8 mouse cellular contexts compared by ENCODE assay signal in the genomic region with DNA sequence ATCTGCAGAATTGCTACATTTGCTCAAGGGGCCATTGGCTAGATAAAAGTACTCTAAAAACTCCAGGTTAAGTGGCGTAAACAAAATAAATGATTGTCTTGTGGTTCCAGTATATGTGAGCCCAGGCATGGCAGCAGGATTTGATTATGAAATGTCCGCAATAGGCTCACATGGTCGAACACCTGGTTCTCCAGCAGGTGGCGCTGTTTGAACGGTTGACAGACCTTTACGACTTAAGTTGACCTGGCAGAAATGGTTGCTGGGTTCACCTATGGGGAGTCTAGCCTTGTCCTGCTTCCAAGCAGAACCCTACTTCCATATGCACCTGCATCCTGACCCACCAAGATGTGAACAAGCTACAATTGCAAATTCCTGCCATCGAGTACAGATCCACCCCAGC. TPM values are rescaled to one million over a fixed set of nuclear protein-coding genes. Genes with fewer than 3 reads are reported as not detected.
A peak's percentile ranks its signal among the peaks of the same experiment; 100 is the strongest.
DNase-seq lines count a peak whose midpoint lies in the region; ATAC-seq and TF ChIP-seq lines count a peak whose summit lies in the region.

No protein-coding gene starts in this region.

- no peak overlapping the region for H3K4me3 ChIP-seq in midbrain, postnatal 0 days (ENCODE audit: low read depth, low read length)
- no peak overlapping the region for H3K4me3 ChIP-seq in midbrain, embryonic 11.5 days (ENCODE audit: low read depth, low read length)

- no peaks in the 10 kb centered on the region for H3K9me3 ChIP-seq in midbrain, postnatal 0 days (ENCODE audit: low read length)
- H3K9me3 ChIP-seq in midbrain, embryonic 11.5 days (ENCODE audit: control insufficient read depth, low read length) = no peaks in the 10 kb centered on the region

- H3K27me3 ChIP-seq in midbrain, postnatal 0 days (ENCODE audit: insufficient read depth, low read length) = peaks cover 10% of the 10 kb centered on the region; the same call in 1 of the 2 replicates
- peaks cover 2% of the 10 kb centered on the region; the same call in 1 of the 2 replicates for H3K27me3 ChIP-seq in midbrain, embryonic 11.5 days (ENCODE audit: control insufficient read depth, insufficient read depth, low read length)

- DNase-seq in cerebellum, postnatal 14 days = peak; percentile 56 to 77
- DNase-seq in cerebellum, adult 11 months = no peak
- peak; percentile 37 for DNase-seq in midbrain, postnatal 0 days (ENCODE audit: low spot score)
- no peak for DNase-seq in midbrain, embryonic 11.5 days (ENCODE audit: low spot score, missing footprints)
- DNase-seq in brain, adult 2 months (ENCODE audit: low read depth, low spot score) = peak; percentile 53
- peak; percentile 55 for DNase-seq in kidney, postnatal 10 days
- DNase-seq in retina, embryonic 14.5 days (ENCODE audit: low spot score) = peak; percentile 74

- no peak overlapping the region for H3K4me2 ChIP-seq in midbrain, postnatal 0 days (ENCODE audit: low read depth, low read length, poor library complexity, severe bottlenecking)
- H3K4me2 ChIP-seq in midbrain, embryonic 11.5 days = no peak overlapping the region

- ATAC-seq in midbrain, postnatal 0 days (ENCODE audit: low FRiP score) = no peak
- ATAC-seq in midbrain, embryonic 11.5 days (ENCODE audit: low FRiP score) = no peak
- ATAC-seq in monocyte, adult 5-6 weeks (replicated peaks; ENCODE audit: insufficient number of reproducible peaks, low FRiP score, low TSS enrichment, poor library complexity, severe bottlenecking) = no peak

- H3K4me1 ChIP-seq in midbrain, postnatal 0 days (ENCODE audit: insufficient read depth, low read length) = no peaks in the 10 kb centered on the region
- no peaks in the 10 kb centered on the region for H3K4me1 ChIP-seq in midbrain, embryonic 11.5 days (ENCODE audit: control insufficient read depth, insufficient read depth, low read length)

- H3K27ac ChIP-seq in midbrain, postnatal 0 days (ENCODE audit: low read depth, low read length) = no peak overlapping the region
- no peak overlapping the region for H3K27ac ChIP-seq in midbrain, embryonic 11.5 days (ENCODE audit: low read depth, low read length)

- no peaks in the 10 kb centered on the region for H3K36me3 ChIP-seq in midbrain, postnatal 0 days (ENCODE audit: insufficient read depth, low read length)
- no peaks in the 10 kb centered on the region for H3K36me3 ChIP-seq in midbrain, embryonic 11.5 days (ENCODE audit: control insufficient read depth, insufficient read depth, low read length)

- 60% methylated on average over 7 of the region's 7 CpGs for WGBS in midbrain, postnatal 0 days
- 57% methylated on average over 7 of the region's 7 CpGs for WGBS in midbrain, embryonic 11.5 days

- H3K9ac ChIP-seq in midbrain, postnatal 0 days (replicated peaks; ENCODE audit: low read length, poor library complexity, severe bottlenecking) = no peak overlapping the region
- no peak overlapping the region for H3K9ac ChIP-seq in midbrain, embryonic 11.5 days (ENCODE audit: low read length)

- TF ChIP-seq CTCF in midbrain, postnatal 0 days (IDR thresholded peaks at IDR 0.05) = peak; percentile 61

RNA-seq across cellular contexts. Expression of gene Rbm19, which starts 21.7 kb away (rescaled TPM):
- total RNA-seq in midbrain, postnatal 0 days (2014; rRNA removed) = 34.5 and 34.7 TPM in 2 replicates
- 17.5 and 17.9 TPM in 2 replicates for polyA plus RNA-seq in midbrain, postnatal 0 days (2015; fragmentation: Nextera tagmentation; extraction: Ambion mirVana)
- polyA plus RNA-seq in midbrain, embryonic 11.5 days (2014; fragmentation: Nextera tagmentation; extraction: Ambion mirVana) = 23.0 and 24.5 TPM in 2 replicates
- total RNA-seq in monocyte, adult 5-6 weeks (2017) = 15.9 to 22.4 TPM (median 22.2 TPM) in 3 replicates

Comparison
In these comparisons a context has a peak if more than half of its experiments do, and no peak if none do; other contexts are left out.
1. DNase-seq: peak in cerebellum, postnatal 14 days (2 of 2), midbrain, postnatal 0 days (single experiment), brain, adult 2 months (single experiment), kidney, postnatal 10 days (single experiment) and retina, embryonic 14.5 days (single experiment); none in cerebellum, adult 11 months (single experiment) and midbrain, embryonic 11.5 days (single experiment).